Mouse (Mus musculus): ENCODE data around the gene Zfp182.

The Zfp182 gene

DNA sequence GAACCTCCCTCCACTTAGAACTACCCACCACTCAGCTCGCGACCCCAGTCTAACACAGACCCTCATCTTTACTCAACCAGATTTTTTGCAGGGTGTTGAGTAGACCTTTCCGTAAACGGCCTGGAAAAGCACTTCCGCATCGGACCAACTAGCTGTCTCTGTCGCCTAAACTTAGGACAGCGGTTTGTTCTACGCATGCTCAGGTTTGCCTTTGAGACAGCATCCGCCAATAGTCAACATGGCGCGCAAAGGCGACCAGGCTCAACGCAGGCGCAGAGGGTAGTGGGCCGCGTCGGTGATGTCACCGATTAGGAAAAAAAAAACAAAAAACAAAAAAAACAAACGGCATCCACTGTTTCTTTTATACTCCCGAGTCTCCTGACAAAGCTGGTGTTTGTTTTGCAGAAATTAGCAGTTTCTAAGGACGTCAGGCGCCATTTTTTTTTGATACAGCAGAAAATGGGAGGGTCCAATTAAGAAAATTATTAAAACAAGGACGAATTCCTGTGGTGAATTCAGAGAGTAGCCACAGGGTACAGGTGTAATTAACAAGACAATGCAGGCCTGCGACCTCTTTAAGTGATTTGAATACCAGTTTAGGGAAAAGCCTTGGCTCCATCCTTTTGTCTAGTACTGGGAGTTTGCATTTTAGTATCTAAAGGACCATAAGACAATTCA lies at the start of gene Zfp182:
Gene Zfp182 (minus strand): TSS at position 451 of the 678 bp plus-strand sequence.
- DNase-seq (ENCODE audit: low spot score) = peak; percentile 77

GRCm38 (mm10) chrX:21089867-21090239 lies 27.7 kb upstream of the Zfp182 start:
- peak; percentile 1 for DNase-seq (ENCODE audit: low spot score)

GRCm38 (mm10) chrX:21088983-21089866 lies 27.1 kb upstream of the Zfp182 start, which contains the start of gene Zfp300:
Zfp300 (minus strand) TSS chrX:21089527.
- DNase-seq (ENCODE audit: low spot score) = peak; percentile 62

DNA sequence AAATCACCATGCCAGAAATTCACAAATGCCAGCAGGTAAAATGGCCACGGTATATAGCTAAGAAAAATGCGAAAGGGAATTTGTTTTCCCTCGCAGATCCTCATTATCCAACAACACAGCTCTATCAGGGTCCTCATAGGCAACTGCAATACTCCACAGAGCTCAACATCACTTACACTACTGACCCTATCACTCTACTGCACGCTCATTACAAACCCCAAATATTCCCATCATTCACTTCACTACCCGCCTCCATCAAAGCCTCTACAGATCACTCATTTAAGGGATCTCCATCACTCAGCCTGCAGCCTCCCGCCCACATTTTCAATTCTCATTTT lies 26.5 kb upstream of the Zfp182 start:
- DNase-seq (ENCODE audit: low spot score) = no peak

GRCm38 (mm10) chrX:21068106-21068505 lies 6.0 kb upstream of the Zfp182 start, which contains the start of gene Spaca5:
Spaca5 (plus strand) TSS chrX:21068406.
- DNase-seq (ENCODE audit: low spot score) = no peak

DNA sequence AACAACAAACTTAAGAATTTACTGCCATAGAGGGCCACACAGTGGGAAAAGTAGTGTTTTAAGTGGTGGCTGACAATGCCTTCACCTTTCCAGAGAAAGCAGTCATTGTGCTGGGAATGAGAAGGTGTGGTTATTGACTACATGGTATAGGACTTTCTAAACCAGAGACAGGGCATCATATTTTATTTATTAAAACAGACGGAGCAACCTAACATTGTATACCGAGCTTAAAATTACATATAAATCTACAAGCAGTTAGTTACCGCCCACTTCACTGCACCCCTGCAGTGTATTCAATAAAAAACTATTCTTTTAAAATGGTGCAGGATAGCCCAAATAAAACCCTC lies 401 bp upstream of the Zfp182 start:
- no peak for DNase-seq (ENCODE audit: low spot score)

- DNase-seq (ENCODE audit: low spot score) = no peak
These were observed 656 bp downstream of the Zfp182 start for GRCm38 (mm10) chrX:21061460-21061859.

DNA sequence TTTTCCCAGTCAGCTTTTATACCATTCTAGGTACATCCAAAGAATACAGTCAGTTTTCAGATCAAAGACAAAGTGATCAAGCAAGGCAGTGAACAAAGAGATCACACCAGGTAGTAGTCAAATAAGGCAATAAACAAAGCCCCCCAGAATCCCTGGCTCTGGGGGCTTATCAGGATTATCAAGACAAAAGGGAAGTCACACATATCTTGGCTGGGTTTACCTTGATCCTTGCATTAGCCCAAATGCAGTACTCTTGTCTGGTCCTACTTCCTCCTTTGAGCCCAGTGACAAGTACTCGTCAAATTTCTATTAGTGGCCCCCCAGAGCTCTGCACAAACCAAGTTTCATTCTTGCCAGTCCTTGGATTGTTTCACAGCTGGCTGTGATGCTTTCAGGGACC lies 81.2 kb downstream of the Zfp182 start:
- DNase-seq (ENCODE audit: low spot score) = no peak

All from urinary bladder, postnatal 14 days (tissue).